Mouse (Mus musculus) brain, embryonic 14.5 days (tissue): ENCODE data around the gene Phldb3. TPM values are rescaled to one million over a fixed set of nuclear protein-coding genes. Genes with fewer than 3 reads are reported as not detected.

Experiments
- DNase-seq: peaks from one replicate; pipeline ENCODE4 v3.0.0-alpha.2; 2011; ENCODE audit warnings: low read depth
- CTCF ChIP-seq: fragments of 200-500 bp; IDR thresholded peaks from 2 replicates; pipeline ENCODE4 v1.5.1; 2012; ENCODE audit warnings: inconsistent platforms, mild to moderate bottlenecking, moderate library complexity, borderline replicate concordance; ENCODE audit not compliant: insufficient read depth, insufficient read length; ENCODE audit errors: extremely low read depth
- POLR2A ChIP-seq: fragments of 200-500 bp; IDR thresholded peaks from 2 replicates; pipeline ENCODE4 v1.6.1; 2012; ENCODE audit warnings: mild to moderate bottlenecking, inconsistent platforms, borderline replicate concordance; ENCODE audit not compliant: poor library complexity, insufficient read depth, insufficient read length, severe bottlenecking; ENCODE audit errors: extremely low read depth
- polyA plus RNA-seq: library from polyadenylated mRNA; depleted of rRNA; stranded (reverse); fragments of >200 nt; gene quantifications from 2 replicates; pipeline ENCODE4 v1.2.3, GENCODE M21; 2012; rRNA removed

Phldb3 gene
- polyA plus RNA-seq, 1 experiment, result 0.30 TPM

GRCm38 (mm10) chr7:24659737-24660357 lies 49.3 kb downstream of the Phldb3 start:
- TF ChIP-seq CTCF (no peak), POLR2A (no peak)
- DNase-seq, result peak; percentile 42

- no peak for DNase-seq
These were observed 50.7 kb downstream of the Phldb3 start for GRCm38 (mm10) chr7:24661118-24661904.

GRCm38 (mm10) chr7:24662575-24662974 lies 52.0 kb downstream of the Phldb3 start:
- peak; percentile 77 for DNase-seq
- TF ChIP-seq POLR2A (no peak), CTCF (peak; percentile 94)

More at GRCm38 (mm10) chr7:24661118-24661904, 50.7 kb downstream of the Phldb3 start:
- TF ChIP-seq POLR2A (no peak), CTCF (no peak)

GRCm38 (mm10) chr7:24664301-24664700 lies 53.7 kb downstream of the Phldb3 start:
- no peak for TF ChIP-seq CTCF
- TF ChIP-seq POLR2A, result no peak
- no peak for DNase-seq

GRCm38 (mm10) chr7:24664959-24665358 lies 54.4 kb downstream of the Phldb3 start:
- DNase-seq, result no peak
- no peak for TF ChIP-seq POLR2A

- no peak for DNase-seq
- no peak for TF ChIP-seq CTCF
- TF ChIP-seq POLR2A, result no peak
These were observed 61.4 kb downstream of the Phldb3 start for GRCm38 (mm10) chr7:24671944-24672439.

GRCm38 (mm10) chr7:24676575-24676974 lies 66.0 kb downstream of the Phldb3 start, which contains the start of gene Tex101:
Tex101 (minus strand) TSS chr7:24676675.
- TF ChIP-seq CTCF, result no peak
- TF ChIP-seq POLR2A, result no peak

More at GRCm38 (mm10) chr7:24676575-24676974, 66.0 kb downstream of the Phldb3 start, which contains the start of gene Tex101:
- DNase-seq, result no peak

Other genes with a start within 250 kb of the Phldb3 start
- 0.76 and 1.4 TPM in 2 replicates for gene Kcnn4, start 240.5 kb upstream of the Phldb3 start, polyA plus RNA-seq
- 66.2 and 69.6 TPM in 2 replicates for gene Smg9, start 211.1 kb upstream of the Phldb3 start, polyA plus RNA-seq
- 0.05 TPM in 1 of 2 replicates, not detected in the other for gene Irgc1, start 158.5 kb upstream of the Phldb3 start, polyA plus RNA-seq
- gene Plaur, start 148.3 kb upstream of the Phldb3 start, polyA plus RNA-seq, result 1.4 and 2.1 TPM in 2 replicates
- 178 and 268 TPM in 2 replicates for gene Cadm4, start 128.7 kb upstream of the Phldb3 start, polyA plus RNA-seq
- gene Zfp428, start 103.8 kb upstream of the Phldb3 start, polyA plus RNA-seq, result 269 and 420 TPM in 2 replicates
- gene AC161166.1, start 98.3 kb upstream of the Phldb3 start, polyA plus RNA-seq, result not detected in 2 replicates
- 55.4 and 66.4 TPM in 2 replicates for gene Irgq, start 80.1 kb upstream of the Phldb3 start, polyA plus RNA-seq
- gene Pinlyp, start 64.6 kb upstream of the Phldb3 start, polyA plus RNA-seq, result 0.21 and 0.34 TPM in 2 replicates
- 71.6 and 84.1 TPM in 2 replicates for gene Xrcc1, start 64.5 kb upstream of the Phldb3 start, polyA plus RNA-seq
- 14.4 and 18.8 TPM in 2 replicates for gene Ethe1, start 23.2 kb upstream of the Phldb3 start, polyA plus RNA-seq
- 4.8 and 9.6 TPM in 2 replicates for gene Zfp575, start 23.1 kb upstream of the Phldb3 start, polyA plus RNA-seq
- gene Lypd3, start 25.8 kb downstream of the Phldb3 start, polyA plus RNA-seq, result 1.8 and 2.9 TPM in 2 replicates
- gene Tex101, start 65.9 kb downstream of the Phldb3 start, polyA plus RNA-seq, result not detected in 2 replicates
- gene BC049730, start 98.5 kb downstream of the Phldb3 start, polyA plus RNA-seq, result not detected in 2 replicates
- not detected in 2 replicates for gene Gm4763, start 116.1 kb downstream of the Phldb3 start, polyA plus RNA-seq
- gene Cd177, start 149.5 kb downstream of the Phldb3 start, polyA plus RNA-seq, result 0.15 and 0.19 TPM in 2 replicates
- 0.19 and 0.24 TPM in 2 replicates for gene Ceacam10, start 166.4 kb downstream of the Phldb3 start, polyA plus RNA-seq